Comparison of ENCODE assay signal across 7 mouse cellular contexts in the genomic region with DNA sequence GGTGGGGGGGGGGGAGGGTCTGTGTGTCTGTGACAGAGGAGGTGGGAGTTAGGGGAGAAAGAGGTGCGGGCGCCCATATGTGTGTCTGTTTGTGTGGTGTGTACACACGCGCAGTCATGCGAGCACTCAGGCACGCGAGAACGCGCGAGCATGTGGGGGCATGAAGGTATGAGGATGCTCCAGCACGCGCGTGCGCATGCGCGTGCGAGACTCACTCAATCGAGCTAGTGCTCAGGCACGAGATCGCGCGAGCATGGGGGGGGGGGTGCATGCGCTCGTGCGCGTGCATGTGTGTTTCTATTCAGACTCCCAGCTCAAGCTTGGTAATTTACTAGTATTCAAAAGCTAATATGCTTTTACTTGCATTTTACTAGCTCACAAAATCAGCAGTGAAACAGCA. TPM values are rescaled to one million over a fixed set of nuclear protein-coding genes. Genes with fewer than 3 reads are reported as not detected.
DNase-seq lines count a peak whose midpoint lies in the region; ATAC-seq and TF ChIP-seq lines count a peak whose summit lies in the region.

No protein-coding gene starts in this region.

- TF ChIP-seq RAD21 in MEL (IDR thresholded peaks at IDR 0.05; ENCODE audit: low read depth, low read length): no peak

- no peaks in the 10 kb centered on the region for H3K27me3 ChIP-seq in MEL (ENCODE audit: control insufficient read depth in 1 of 2, insufficient read depth in 2 of 2, low read length in 2 of 2)
- no peaks in the 10 kb centered on the region for H3K27me3 ChIP-seq in forebrain, embryonic 11.5 days (ENCODE audit: control insufficient read depth, insufficient read depth, low read length)
- no peaks in the 10 kb centered on the region for H3K27me3 ChIP-seq in hindbrain, embryonic 13.5 days

- TF ChIP-seq POLR2A in MEL (IDR thresholded peaks at IDR 0.05; ENCODE audit: control insufficient read depth in 1 of 2, insufficient read depth in 1 of 2, low read depth in 1 of 2, low read length in 2 of 2, poor library complexity in 1 of 2): peak in 1 of 2 experiments; percentile 38; a peak in 1 of 4 replicates

- TF ChIP-seq CTCF in MEL (IDR thresholded peaks at IDR 0.05 in 2 of 3, conservative IDR thresholded peaks at IDR 0.05 in 1 of 3; ENCODE audit: control insufficient read depth in 1 of 3, insufficient read depth in 1 of 3, low read depth in 2 of 3, low read length in 3 of 3, poor library complexity in 1 of 3, severe bottlenecking in 1 of 3): no peak

- no peaks in the 10 kb centered on the region; the same call in 1 of the 2 replicates for H3K79me2 ChIP-seq in MEL (ENCODE audit: control insufficient read depth, insufficient read depth, low read length, poor library complexity)

- no peak for TF ChIP-seq EP300 in MEL (IDR thresholded peaks at IDR 0.05; ENCODE audit: low read depth in 1 of 2, low read length in 2 of 2)

- peak overlapping the region; percentile 48 for H3K9ac ChIP-seq in MEL (ENCODE audit: control insufficient read depth, low read depth, low read length, poor library complexity, severe bottlenecking)
- H3K9ac ChIP-seq in forebrain, embryonic 11.5 days (ENCODE audit: low read length): no peak overlapping the region; the same call in 1 of the 2 replicates
- no peak overlapping the region for H3K9ac ChIP-seq in hindbrain, embryonic 13.5 days

- peak overlapping the region; percentile 17 to 35 for H3K4me3 ChIP-seq in MEL (ENCODE audit: control insufficient read depth in 1 of 2, insufficient read depth in 1 of 2, low read depth in 2 of 2, low read length in 2 of 2)
- peak overlapping the region; percentile 25 for H3K4me3 ChIP-seq in forebrain, embryonic 11.5 days (ENCODE audit: low read depth, low read length)
- peak overlapping the region; percentile 40 for H3K4me3 ChIP-seq in hindbrain, embryonic 13.5 days

- peak overlapping the region; percentile 52 for H3K4me2 ChIP-seq in forebrain, embryonic 11.5 days (ENCODE audit: low read depth, low read length, severe bottlenecking)
- peak overlapping the region; percentile 60 for H3K4me2 ChIP-seq in hindbrain, embryonic 13.5 days

- ATAC-seq in forebrain, embryonic 11.5 days (replicated peaks; ENCODE audit: low FRiP score): peak; percentile 21; the same call in 1 of the 2 replicates
- peak; percentile 5; the same call in 1 of the 2 replicates for ATAC-seq in hindbrain, embryonic 13.5 days (ENCODE audit: low FRiP score)

- H3K9me3 ChIP-seq in MEL (replicated peaks; ENCODE audit: insufficient read depth, low read length): no peaks in the 10 kb centered on the region
- no peaks in the 10 kb centered on the region for H3K9me3 ChIP-seq in forebrain, embryonic 11.5 days (ENCODE audit: control insufficient read depth, low read length)
- no peaks in the 10 kb centered on the region for H3K9me3 ChIP-seq in hindbrain, embryonic 13.5 days

- peak overlapping the region; percentile 27; the same call in 1 of the 2 replicates for H3K27ac ChIP-seq in MEL (ENCODE audit: control insufficient read depth, low read depth, low read length)
- no peak overlapping the region for H3K27ac ChIP-seq in forebrain, embryonic 11.5 days (ENCODE audit: low read depth, low read length)
- H3K27ac ChIP-seq in hindbrain, embryonic 13.5 days: peak overlapping the region; percentile 67; the same call in 1 of the 2 replicates

- peaks cover 0 to 6% of the 10 kb centered on the region in 2 experiments; a peak in 2 of 4 replicates for H3K4me1 ChIP-seq in MEL (ENCODE audit: control insufficient read depth in 1 of 2, insufficient read depth in 2 of 2, low read length in 2 of 2)
- no peaks in the 10 kb centered on the region for H3K4me1 ChIP-seq in forebrain, embryonic 11.5 days (replicated peaks; ENCODE audit: control insufficient read depth, insufficient read depth, low read length)
- H3K4me1 ChIP-seq in hindbrain, embryonic 13.5 days (replicated peaks): peaks cover 6% of the 10 kb centered on the region; the same call in 1 of the 2 replicates

- DNase-seq in MEL (ENCODE audit: low read depth, low spot score): peak; percentile 90
- peak; percentile 56 for DNase-seq in c-Kit-negative CD71-positive TER-119-positive erythroid progenitor cells, embryonic 14.5 days (ENCODE audit: low read depth, low spot score)
- peak; percentile 89 for DNase-seq in forebrain, embryonic 11.5 days (ENCODE audit: low spot score)
- DNase-seq in layer of hippocampus, postnatal 36 days: peak; percentile 59 to 76
- DNase-seq in lung, postnatal 36 days: peak; percentile 35
- peak; percentile 77 for DNase-seq in right cerebral cortex, postnatal 25 days

- 56% methylated on average over 26 of the region's 26 CpGs for WGBS in forebrain, embryonic 11.5 days
- WGBS in hindbrain, embryonic 13.5 days: 33% methylated on average over 26 of the region's 26 CpGs

- H3K36me3 ChIP-seq in MEL (ENCODE audit: control insufficient read depth in 1 of 2, insufficient read depth in 2 of 2, low read length in 2 of 2): peaks cover 0 to 5% of the 10 kb centered on the region in 2 experiments; a peak in 2 of 4 replicates
- no peaks in the 10 kb centered on the region for H3K36me3 ChIP-seq in forebrain, embryonic 11.5 days (ENCODE audit: control insufficient read depth, insufficient read depth, low read length)
- no peaks in the 10 kb centered on the region for H3K36me3 ChIP-seq in hindbrain, embryonic 13.5 days

TF ChIP-seq in MEL, 35 proteins besides CTCF, POLR2A, EP300 and RAD21:
- TF ChIP-seq MXI1 (IDR thresholded peaks at IDR 0.05; ENCODE audit: low read depth, low read length): no peak; the same call in 1 of the 2 replicates
- peak; percentile 88 for TF ChIP-seq NRF1 (IDR thresholded peaks at IDR 0.05; ENCODE audit: insufficient read depth, low read depth, low read length, poor library complexity, severe bottlenecking)
- TF ChIP-seq NELFE (IDR thresholded peaks at IDR 0.05; ENCODE audit: low read depth, low read length): peak; percentile 27; the same call in 1 of the 2 replicates
- no peak for TF ChIP-seq CHD2 (IDR thresholded peaks at IDR 0.05; ENCODE audit: low read length)
- TF ChIP-seq MAZ (IDR thresholded peaks at IDR 0.05; ENCODE audit: low read depth, low read length): 0 out of 2 replicates have a peak, but pooled peaks have one; percentile 33
- TF ChIP-seq MYC (IDR thresholded peaks at IDR 0.05; ENCODE audit: low read depth, low read length): peak; percentile 41; the same call in 1 of the 2 replicates

RNA-seq across cellular contexts. Expression of a gene that starts 1.9 kb away (rescaled TPM):
- 3.0 and 3.3 TPM in 2 replicates for total RNA-seq in MEL (2012; rRNA removed)
- polyA plus RNA-seq in MEL (2012; ENCODE audit: insufficient read depth in 1 of 2, insufficient read length in 2 of 2, low read depth in 1 of 2, low replicate concordance in 2 of 2, missing spikeins in 1 of 2): 1 to 10 TPM in 1 of 2 experiments, not detected in 1; 3.6 TPM
- polyA plus RNA-seq in forebrain, embryonic 11.5 days (2014; fragmentation: Nextera tagmentation; extraction: Ambion mirVana): 24.1 and 28.9 TPM in 2 replicates
- polyA plus RNA-seq in hindbrain, embryonic 13.5 days (2015; fragmentation: Nextera tagmentation; extraction: Ambion mirVana): 59.5 and 60.1 TPM in 2 replicates
- 100 to 1,000 TPM; 226 to 238 TPM for total RNA-seq in layer of hippocampus, postnatal 36 days (2021)

Comparison
In these comparisons a context has a peak if more than half of its experiments do, and no peak if none do; other contexts are left out.
1. DNase-seq: peak in every context shown above with its lines; median percentile 90 in MEL; 89 in forebrain, embryonic 11.5 days; 77 in right cerebral cortex, postnatal 25 days; 68 in layer of hippocampus, postnatal 36 days; 56 in c-Kit-negative CD71-positive TER-119-positive erythroid progenitor cells, embryonic 14.5 days; 35 in lung, postnatal 36 days.